Mouse (Mus musculus): ENCODE measurements at regions not wholly inside any gene's neighbourhood (a gene's known extent, or its start where the extent isn't known, plus 50 kb on each side); places are given as distances from the start of the nearest gene placed in this dataset.

- no peak for DNase-seq (ENCODE audit: low spot score)
Observed at GRCm38 (mm10) chr14:114398861-114399557, 693.0 kb upstream of the Gpc5 start.

GRCm38 (mm10) chr14:114418851-114419250 lies 673.2 kb upstream of the Gpc5 start:
- DNase-seq (ENCODE audit: low spot score): no peak

- no peak for DNase-seq (ENCODE audit: low spot score)
Observed at GRCm38 (mm10) chr14:114425475-114425874, 666.5 kb upstream of the Gpc5 start.
